Mouse (Mus musculus) layer of hippocampus, adult 18-20 months (tissue): Measurements from ENCODE around the gene Golt1a. TPM values are rescaled to one million over a fixed set of nuclear protein-coding genes. Genes with fewer than 3 reads are reported as not detected.

Experiments used
- total RNA-seq, 2 experiments: library from RNA; stranded (reverse); gene quantifications; 2 replicates each; pipeline ENCODE4 v1.2.3; 2021

Golt1a gene
- total RNA-seq, 2 experiments from 2014 or later: not detected

Other genes with a start within 250 kb of the Golt1a start
- 10 to 100 TPM; 43.7 to 44.2 TPM for gene Ppp1r15b, start 178.7 kb upstream of the Golt1a start, total RNA-seq
- gene Plekha6, start 145.6 kb upstream of the Golt1a start, total RNA-seq: 10 to 100 TPM; 54.5 to 59.0 TPM
- gene Kiss1, start 12.1 kb downstream of the Golt1a start, total RNA-seq: not detected
- under 1 TPM in 1 of 2 experiments, not detected in 1; 0.20 TPM for gene Ren1, start 40.7 kb downstream of the Golt1a start, total RNA-seq
- gene Etnk2, start 53.8 kb downstream of the Golt1a start, total RNA-seq: 1 to 10 TPM; 1.0 to 2.1 TPM
- 1 to 10 TPM; 7.4 to 7.9 TPM for gene Sox13, start 114.6 kb downstream of the Golt1a start, total RNA-seq